Mouse (Mus musculus) duodenum, adult 2 months (tissue): ENCODE results near the gene Ak3. TPM values are rescaled to one million over a fixed set of nuclear protein-coding genes. Genes with fewer than 3 reads are reported as not detected.

Experiments
- polyA plus RNA-seq: library from polyadenylated mRNA; depleted of rRNA; stranded (reverse); fragments of >200 nt; gene quantifications from 2 replicates; pipeline ENCODE4 v1.2.3, GENCODE M21; 2012; ENCODE audit warnings: low replicate concordance; rRNA removed

Ak3 gene
- polyA plus RNA-seq, result 107 and 144 TPM in 2 replicates

GRCm38 (mm10) chr19:29047334-29048170, at the start of gene Ak3:
Gene Ak3, minus strand, starts transcription at chr19:29047961.

GRCm38 (mm10) chr19:28990194-28990589, 57.6 kb downstream of the Ak3 start, which contains the start of gene Cdc37l1:
Gene Cdc37l1, plus strand, starts transcription at chr19:28990352.

Other genes starting within 250 kb of the Ak3 start
- 3.9 and 6.4 TPM in 2 replicates for gene Slc1a1, start 212.9 kb downstream of the Ak3 start, polyA plus RNA-seq
- 20.7 and 37.4 TPM in 2 replicates for gene Plpp6, start 84.0 kb downstream of the Ak3 start, polyA plus RNA-seq
- 0.97 and 4.6 TPM in 2 replicates for gene 4430402I18Rik, start 80.2 kb downstream of the Ak3 start, polyA plus RNA-seq
- gene Cdc37l1, start 57.6 kb downstream of the Ak3 start, polyA plus RNA-seq, result 2.2 and 4.4 TPM in 2 replicates
- gene Rcl1, start 53.4 kb upstream of the Ak3 start, polyA plus RNA-seq, result 15.6 and 16.0 TPM in 2 replicates
- 3.8 and 7.3 TPM in 2 replicates for gene Jak2, start 203.9 kb upstream of the Ak3 start, polyA plus RNA-seq